Mouse (Mus musculus): ENCODE results near the gene Fbxo30.

GRCm38 (mm10) chr10:11281498-11282305 is 572 bp downstream of the Fbxo30 start:
- TF ChIP-seq POLR2A (IDR thresholded peaks at IDR 0.05; ENCODE audit: insufficient read depth, low read depth, low read length) (no peak), CTCF (IDR thresholded peaks at IDR 0.05) (no peak), EP300 (IDR thresholded peaks at IDR 0.05; ENCODE audit: insufficient read depth, low read depth, low read length) (no peak)
